Mouse (Mus musculus): ENCODE results near the gene Pqbp1.

- TF ChIP-seq POLR2A (IDR thresholded peaks at IDR 0.05; ENCODE audit: extremely low read depth, insufficient read depth, low read length), result no peak
- TF ChIP-seq CTCF (IDR thresholded peaks at IDR 0.05; ENCODE audit: low read depth, low read length), result no peak
Observed at GRCm38 (mm10) chrX:7927116-7927515, 28.0 kb upstream of the Pqbp1 start.

Measured in liver, adult 2 months (tissue).